Mouse (Mus musculus) retina, embryonic 14.5 days (tissue): ENCODE measurements at regions not wholly inside any gene's neighbourhood (a gene's known extent, or its start where the extent isn't known, plus 50 kb on each side); places are given as distances from the start of the nearest gene placed in this dataset.

ENCODE experiments used
- DNase-seq: peaks from one replicate; pipeline ENCODE4 v3.0.0-alpha.2; 2015; ENCODE audit warnings: low spot score

GRCm38 (mm10) chr9:85134900-85135299 is 177.7 kb upstream of the Gm11114 start:
- DNase-seq = no peak

- no peak for DNase-seq
Measured at GRCm38 (mm10) chr9:85136715-85137582, 175.6 kb upstream of the Gm11114 start.

DNA sequence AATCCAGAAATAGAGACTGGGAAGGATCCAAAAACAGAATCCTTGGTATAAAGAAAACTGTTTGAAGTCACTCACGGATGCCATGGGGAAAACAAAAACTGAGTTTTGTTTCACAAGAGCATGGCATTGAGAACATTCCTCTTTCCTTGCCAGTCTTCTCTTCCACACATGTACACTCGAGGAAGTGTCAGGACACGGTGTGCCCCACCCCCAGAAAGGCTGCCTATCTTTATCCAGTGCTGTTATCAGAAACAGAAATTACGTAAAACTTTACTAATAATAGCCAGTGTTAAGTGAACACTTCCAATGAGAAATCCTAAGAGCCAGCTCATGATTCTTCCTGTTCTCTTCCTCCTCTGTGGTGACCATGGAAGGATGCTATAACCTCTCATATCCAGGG is 172.7 kb upstream of the Gm11114 start:
- no peak for DNase-seq

DNA sequence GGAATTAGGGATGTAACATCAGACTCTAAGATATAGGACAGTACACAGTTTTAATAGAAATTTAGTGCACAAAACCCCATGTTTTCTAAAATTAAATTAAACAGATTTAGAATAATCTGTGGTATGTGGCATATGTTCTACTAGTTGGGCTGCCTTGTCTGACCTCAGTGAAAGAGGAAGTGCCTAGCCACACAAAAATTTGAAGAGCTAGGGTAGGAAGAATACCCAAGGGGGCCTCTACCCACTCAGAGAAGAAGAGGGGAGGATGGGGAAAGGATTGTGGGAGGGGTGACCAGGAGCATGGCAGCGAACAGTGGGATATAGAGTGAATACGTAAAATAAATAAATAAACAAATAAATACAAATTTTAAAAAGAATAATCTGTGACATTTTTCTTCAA is 168.2 kb upstream of the Gm11114 start:
- no peak for DNase-seq

GRCm38 (mm10) chr9:85165632-85166031 is 146.9 kb upstream of the Gm11114 start:
- DNase-seq = no peak

GRCm38 (mm10) chr9:85167243-85167642 is 145.3 kb upstream of the Gm11114 start:
- no peak for DNase-seq

- DNase-seq = peak; percentile 14
Measured at GRCm38 (mm10) chr9:85174431-85174830, 138.1 kb upstream of the Gm11114 start.

GRCm38 (mm10) chr9:85201202-85201601 is 111.4 kb upstream of the Gm11114 start:
- no peak for DNase-seq

DNA sequence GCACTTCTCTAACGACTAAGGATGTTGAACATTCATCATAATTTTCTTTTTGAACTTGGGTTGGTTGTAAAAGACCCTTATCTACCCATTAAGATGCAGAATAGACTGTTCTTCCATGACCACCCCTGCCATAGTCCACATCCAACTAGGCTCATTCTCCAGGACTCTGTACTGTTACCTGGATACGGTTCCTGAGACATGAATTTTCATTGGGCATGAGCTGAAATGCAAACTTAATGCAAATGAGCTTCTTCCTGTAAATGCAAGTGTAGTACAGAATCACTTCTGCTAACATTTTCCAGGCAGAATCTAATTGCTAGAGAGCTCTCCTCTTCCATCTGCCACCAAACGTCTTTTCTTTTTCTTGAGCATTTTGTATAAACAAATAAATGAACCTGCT is 87.7 kb upstream of the Gm11114 start:
- DNase-seq = no peak
